Mouse (Mus musculus) hindbrain, embryonic 14.5 days (tissue): ENCODE data around the gene Trdn. TPM values are rescaled to one million over a fixed set of nuclear protein-coding genes. Genes with fewer than 3 reads are reported as not detected.

Experiments
- ATAC-seq: fragments of 200-750 bp; cut with Nextera tagmentation; 2 replicates; pipeline ENCODE4 v1.8.0; 2017; ENCODE audit warnings: moderate number of reproducible peaks, mild to moderate bottlenecking, moderate TSS enrichment, moderate library complexity; ENCODE audit not compliant: low FRiP score
- DNase-seq: peaks from one replicate; pipeline ENCODE4 v3.0.0-alpha.2; 2015; ENCODE audit warnings: low spot score
- H3K27ac ChIP-seq: fragments of 300-500 bp; sonication (generic); 2 replicates; pipeline ENCODE4 v1.5.1; 2014; ENCODE audit warnings: mild to moderate bottlenecking, moderate library complexity
- H3K27me3 ChIP-seq: fragments of 300-500 bp; sonication (generic); 2 replicates; pipeline ENCODE4 v1.6.1; 2014; ENCODE audit warnings: mild to moderate bottlenecking, low read length, mixed read lengths; ENCODE audit not compliant: control insufficient read depth, insufficient read depth
- H3K36me3 ChIP-seq: fragments of 300-500 bp; sonication (generic); replicated peaks from 2 replicates; pipeline ENCODE4 v1.6.1; 2014; ENCODE audit not compliant: control insufficient read depth, insufficient read depth
- H3K4me1 ChIP-seq: fragments of 300-500 bp; sonication (generic); replicated peaks from 2 replicates; pipeline ENCODE4 v1.6.1; 2014; ENCODE audit warnings: antibody characterized with exemption, low read length, mixed read lengths; ENCODE audit not compliant: control insufficient read depth, insufficient read depth
- H3K4me2 ChIP-seq: fragments of 300-500 bp; sonication (generic); replicated peaks from 2 replicates; pipeline ENCODE4 v1.6.1; 2014; ENCODE audit warnings: mild to moderate bottlenecking, moderate library complexity
- H3K4me3 ChIP-seq: fragments of 300-500 bp; sonication (generic); replicated peaks from 2 replicates; pipeline ENCODE4 v1.5.1; 2014; ENCODE audit warnings: mild to moderate bottlenecking, low read length
- H3K9ac ChIP-seq: fragments of 300-500 bp; sonication (generic); 2 replicates; pipeline ENCODE4 v1.6.1; 2014
- H3K9me3 ChIP-seq: fragments of 300-500 bp; sonication (generic); 2 replicates; pipeline ENCODE4 v1.6.1; 2016; ENCODE audit warnings: low read length; ENCODE audit not compliant: control insufficient read depth
- WGBS: fragments of 180-500 bp; shearing (Covaris S2); extraction: QIAGEN DNeasy Blood & Tissue Kit; methylation state at CpG from one replicate; pipeline ENCODE4 v1.1.7; 2014; 5-methylcytosine and 5-hydroxymethylcytosine counted together
- polyA plus RNA-seq: library from polyadenylated mRNA; unstranded; fragments of >200 nt; fragmentation: Nextera tagmentation; extraction: Ambion mirVana; gene quantifications from 2 replicates; pipeline ENCODE4 v1.2.1, GENCODE M21; 2014

Gene Trdn
- polyA plus RNA-seq, 1 experiment from 2014 or later = 0.13 TPM

- Histone ChIP-seq H3K27ac (no peak overlapping the region), H3K9ac (no peak overlapping the region), H3K27me3 (no peaks in the 10 kb centered on the region), H3K4me3 (no peak overlapping the region), H3K9me3 (no peaks in the 10 kb centered on the region), H3K4me1 (no peaks in the 10 kb centered on the region), H3K4me2 (no peak overlapping the region), H3K36me3 (no peaks in the 10 kb centered on the region)
- DNase-seq = no peak
- ATAC-seq = no peak
These were observed 27.6 kb downstream of the Trdn start for GRCm38 (mm10) chr10:33107942-33108341.

- Histone ChIP-seq H3K9me3 (no peaks in the 10 kb centered on the region), H3K36me3 (no peaks in the 10 kb centered on the region), H3K4me1 (no peaks in the 10 kb centered on the region), H3K9ac (no peak overlapping the region), H3K27me3 (no peaks in the 10 kb centered on the region), H3K4me2 (no peak overlapping the region), H3K27ac (no peak overlapping the region), H3K4me3 (no peak overlapping the region)
- ATAC-seq (no peak), DNase-seq (no peak)
These were observed 42.7 kb downstream of the Trdn start for GRCm38 (mm10) chr10:33123028-33123427.

GRCm38 (mm10) chr10:33144911-33145310, 64.6 kb downstream of the Trdn start:
- no peak overlapping the region for H3K9ac ChIP-seq
- H3K9me3 ChIP-seq = no peaks in the 10 kb centered on the region
- no peaks in the 10 kb centered on the region for H3K36me3 ChIP-seq
- no peak overlapping the region for H3K4me2 ChIP-seq
- no peak for DNase-seq
- H3K4me1 ChIP-seq = no peaks in the 10 kb centered on the region
- H3K27me3 ChIP-seq = no peaks in the 10 kb centered on the region
- ATAC-seq = no peak
- no peak overlapping the region for H3K4me3 ChIP-seq
- H3K27ac ChIP-seq = no peak overlapping the region
- 88% methylated on average over 1 of the region's 1 CpGs for WGBS

- H3K27me3 ChIP-seq = no peaks in the 10 kb centered on the region
- peak; percentile 46; the same call in 1 of the 2 replicates for ATAC-seq
- H3K4me2 ChIP-seq = no peak overlapping the region
These were observed 99.6 kb downstream of the Trdn start for GRCm38 (mm10) chr10:33179731-33180631.

GRCm38 (mm10) chr10:33189031-33189430, 108.7 kb downstream of the Trdn start:
- H3K27ac ChIP-seq = no peak overlapping the region
- ATAC-seq = no peak

More at GRCm38 (mm10) chr10:33179731-33180631, 99.6 kb downstream of the Trdn start:
- Histone ChIP-seq H3K36me3 (no peaks in the 10 kb centered on the region), H3K4me1 (no peaks in the 10 kb centered on the region), H3K9ac (no peak overlapping the region), H3K4me3 (no peak overlapping the region), H3K9me3 (no peaks in the 10 kb centered on the region), H3K27ac (no peak overlapping the region)
- DNase-seq = no peak
- 41% methylated on average over 2 of the region's 2 CpGs for WGBS

GRCm38 (mm10) chr10:33195919-33196318, 115.6 kb downstream of the Trdn start:
- Histone ChIP-seq H3K4me3 (no peak overlapping the region), H3K27ac (no peak overlapping the region), H3K9me3 (no peaks in the 10 kb centered on the region), H3K27me3 (no peaks in the 10 kb centered on the region), H3K9ac (no peak overlapping the region), H3K36me3 (no peaks in the 10 kb centered on the region), H3K4me2 (no peak overlapping the region), H3K4me1 (no peaks in the 10 kb centered on the region)
- no peak for ATAC-seq
- 15% methylated on average over 1 of the region's 1 CpGs for WGBS
- DNase-seq = no peak

More at GRCm38 (mm10) chr10:33189031-33189430, 108.7 kb downstream of the Trdn start:
- WGBS = 81% methylated on average over 1 of the region's 1 CpGs
- Histone ChIP-seq H3K9ac (no peak overlapping the region), H3K27me3 (no peaks in the 10 kb centered on the region), H3K9me3 (peaks cover 5% of the 10 kb centered on the region; the same call in 1 of the 2 replicates), H3K4me2 (no peak overlapping the region), H3K4me3 (no peak overlapping the region), H3K36me3 (no peaks in the 10 kb centered on the region), H3K4me1 (no peaks in the 10 kb centered on the region)
- no peak for DNase-seq

GRCm38 (mm10) chr10:33198257-33198656, 117.9 kb downstream of the Trdn start:
- DNase-seq (no peak), ATAC-seq (no peak)
- Histone ChIP-seq H3K4me3 (no peak overlapping the region), H3K9me3 (no peaks in the 10 kb centered on the region), H3K9ac (no peak overlapping the region), H3K4me2 (no peak overlapping the region), H3K27me3 (no peaks in the 10 kb centered on the region), H3K36me3 (no peaks in the 10 kb centered on the region), H3K4me1 (no peaks in the 10 kb centered on the region), H3K27ac (no peak overlapping the region)
- WGBS = 69% methylated on average over 1 of the region's 1 CpGs

- no peak overlapping the region for H3K4me3 ChIP-seq
- no peak overlapping the region for H3K4me2 ChIP-seq
- DNase-seq (no peak), ATAC-seq (no peak)
- 86% methylated on average over 1 of the region's 1 CpGs for WGBS
- H3K27me3 ChIP-seq = no peaks in the 10 kb centered on the region
- H3K27ac ChIP-seq = no peak overlapping the region
- H3K9me3 ChIP-seq = no peaks in the 10 kb centered on the region
- no peak overlapping the region for H3K9ac ChIP-seq
- H3K4me1 ChIP-seq = no peaks in the 10 kb centered on the region
- H3K36me3 ChIP-seq = no peaks in the 10 kb centered on the region
These were observed 130.1 kb downstream of the Trdn start for GRCm38 (mm10) chr10:33210411-33210810.

GRCm38 (mm10) chr10:33253911-33254310, 173.6 kb downstream of the Trdn start:
- H3K4me1 ChIP-seq = no peaks in the 10 kb centered on the region
- H3K36me3 ChIP-seq = no peaks in the 10 kb centered on the region
- no peak overlapping the region for H3K4me3 ChIP-seq
- H3K27me3 ChIP-seq = no peaks in the 10 kb centered on the region
- 67% methylated on average over 1 of the region's 1 CpGs for WGBS
- H3K27ac ChIP-seq = no peak overlapping the region
- H3K9me3 ChIP-seq = no peaks in the 10 kb centered on the region
- ATAC-seq (no peak), DNase-seq (no peak)
- no peak overlapping the region for H3K4me2 ChIP-seq
- no peak overlapping the region for H3K9ac ChIP-seq
